Mouse (Mus musculus) retina, adult 2 months (tissue): ENCODE results near the gene Shroom2.
A peak's percentile ranks its signal among the peaks of the same experiment; 100 is the strongest.
"Not testable (repeated sequence)": the region's sequence is repeated elsewhere in the genome, so short reads cannot be mapped to it uniquely, and the experiment has no call there.

Source experiments
- DNase-seq: peaks from one replicate; pipeline ENCODE4 v3.0.0-alpha.2; 2012; ENCODE audit warnings: low read depth, low spot score

Shroom2 gene

DNA sequence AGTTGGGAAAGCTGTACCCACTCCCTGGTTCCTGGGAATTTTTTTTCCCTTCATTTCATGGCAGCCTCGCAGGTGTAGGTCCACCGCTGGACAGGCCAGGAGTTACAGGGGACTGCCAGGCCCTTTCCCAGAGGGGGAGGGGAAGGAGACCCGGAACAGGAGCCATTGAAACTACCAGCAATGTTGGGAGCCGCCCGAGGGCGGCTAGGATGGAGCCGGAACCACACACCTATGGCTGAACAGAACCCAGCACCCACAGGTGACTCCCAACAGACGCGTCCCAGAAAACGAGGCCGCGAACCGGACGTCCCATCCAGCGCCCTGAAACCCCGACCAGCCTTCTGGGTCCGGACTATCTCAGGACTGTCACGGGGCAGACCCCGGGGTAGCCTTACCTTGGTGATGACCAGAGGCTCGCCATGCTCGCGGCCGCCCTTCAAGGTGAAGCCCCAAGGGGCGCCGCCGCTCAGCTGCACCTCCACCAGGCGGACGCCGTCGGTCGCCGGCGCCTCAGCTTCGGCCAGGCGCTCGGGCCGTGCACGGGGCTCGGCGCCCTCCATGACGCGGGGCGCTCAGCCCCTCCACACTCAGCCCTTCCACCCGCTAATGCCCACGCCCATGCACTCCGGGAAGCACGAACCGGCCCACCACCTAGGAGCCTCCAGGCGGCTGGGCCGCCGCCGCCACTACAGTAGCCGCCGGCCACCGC is at the start of gene Shroom2:
TSS of gene Shroom2 (minus strand) at position 575 of the 709 bp plus-strand sequence.
- DNase-seq: no peak

DNA sequence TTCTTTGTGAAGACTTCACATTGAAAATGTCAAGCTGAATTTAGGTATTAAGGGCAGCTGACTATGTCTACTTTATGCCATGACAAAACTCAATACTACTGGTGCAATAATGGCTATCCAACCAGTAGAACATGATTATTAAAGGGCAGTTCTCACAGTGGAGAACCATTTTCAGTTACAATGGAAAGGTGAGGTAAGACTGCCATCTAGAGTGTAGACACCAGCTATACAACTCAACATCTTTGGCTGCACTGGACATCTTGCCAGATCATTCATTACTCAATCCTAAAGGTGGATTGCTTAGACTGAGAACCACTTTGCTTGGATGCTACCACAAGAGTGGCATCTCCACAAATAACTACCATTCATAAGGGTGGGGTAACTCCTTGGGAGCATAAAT is 49.7 kb upstream of the Shroom2 start:
- DNase-seq: peak; percentile 13

DNA sequence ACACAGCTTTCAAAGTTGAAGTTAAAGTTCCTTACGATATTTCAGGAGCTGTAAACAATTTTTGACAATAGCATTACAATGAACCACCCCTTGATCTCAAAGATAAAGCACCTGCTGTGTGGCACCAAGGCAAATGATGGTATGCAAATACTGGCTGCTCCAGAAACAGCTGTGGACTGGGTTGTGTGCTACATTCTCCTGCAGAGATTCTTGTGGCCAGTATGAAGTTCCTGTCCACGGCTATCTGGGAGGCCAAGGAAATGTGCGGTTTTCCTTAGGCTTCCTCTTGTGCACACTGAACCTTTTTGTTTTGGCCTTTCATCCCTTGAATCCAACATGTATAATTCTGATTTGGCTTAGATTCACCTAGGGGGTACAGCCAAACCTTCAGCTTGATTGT is 44.1 kb upstream of the Shroom2 start:
- no peak for DNase-seq

DNA sequence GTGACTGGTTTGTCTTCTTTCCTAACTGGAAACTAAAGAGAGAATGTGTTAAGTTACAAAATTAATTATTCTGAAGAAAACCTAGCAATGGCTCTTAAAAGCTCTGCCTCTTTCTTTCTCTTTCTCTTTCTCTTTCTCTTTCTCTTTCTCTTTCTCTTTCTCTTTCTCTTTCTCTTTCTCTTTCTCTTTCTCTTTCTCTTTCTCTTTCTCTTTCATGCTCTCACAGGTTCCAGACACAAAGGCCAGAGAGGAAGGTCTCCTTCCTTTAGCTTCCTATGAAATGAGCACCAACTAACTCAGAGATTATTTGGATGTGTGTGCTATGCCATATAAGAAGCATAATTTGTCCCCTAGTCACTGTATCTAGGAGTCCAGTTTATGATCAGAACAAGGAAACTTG is 36.1 kb upstream of the Shroom2 start:
- no peak for DNase-seq

DNA sequence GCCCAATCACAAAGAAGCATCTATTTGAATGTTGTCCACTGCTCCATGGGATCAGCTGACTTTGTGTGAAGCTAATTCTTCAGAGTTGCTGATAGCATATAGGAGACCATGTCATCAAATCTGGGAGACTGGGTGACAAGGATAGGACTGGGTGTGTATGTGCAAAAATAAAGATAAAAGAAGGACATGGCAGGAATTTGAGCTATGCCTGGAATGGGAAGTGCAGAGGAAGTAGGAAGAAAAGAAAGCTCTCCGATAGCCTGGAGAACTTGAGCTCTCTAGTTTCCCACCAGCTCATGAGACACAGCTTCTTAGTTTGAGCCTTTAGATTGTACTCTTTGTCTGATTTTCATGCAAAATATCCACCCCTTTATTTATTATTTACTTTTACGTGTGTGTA is 19.3 kb upstream of the Shroom2 start:
- DNase-seq: no peak

DNA sequence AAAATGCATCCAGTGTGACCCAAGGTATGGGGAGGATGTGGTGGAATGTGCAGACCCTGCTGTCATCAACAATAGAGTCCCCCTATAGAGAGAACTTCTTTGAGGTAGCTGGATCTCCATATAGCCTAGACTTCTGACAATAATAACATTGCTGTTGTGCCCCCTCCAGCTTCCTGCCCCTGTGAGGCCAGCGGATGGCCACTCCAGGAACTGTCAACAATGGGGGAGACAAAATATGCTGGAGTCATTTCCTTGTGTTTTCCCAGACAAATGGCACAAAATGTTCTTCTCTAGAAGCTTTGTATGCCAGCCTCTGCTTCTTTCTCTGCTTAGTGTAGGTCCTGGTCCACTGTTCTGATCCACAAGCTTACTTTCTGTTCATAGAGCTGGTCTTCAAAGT is 18.9 kb upstream of the Shroom2 start:
- DNase-seq: no peak

DNA sequence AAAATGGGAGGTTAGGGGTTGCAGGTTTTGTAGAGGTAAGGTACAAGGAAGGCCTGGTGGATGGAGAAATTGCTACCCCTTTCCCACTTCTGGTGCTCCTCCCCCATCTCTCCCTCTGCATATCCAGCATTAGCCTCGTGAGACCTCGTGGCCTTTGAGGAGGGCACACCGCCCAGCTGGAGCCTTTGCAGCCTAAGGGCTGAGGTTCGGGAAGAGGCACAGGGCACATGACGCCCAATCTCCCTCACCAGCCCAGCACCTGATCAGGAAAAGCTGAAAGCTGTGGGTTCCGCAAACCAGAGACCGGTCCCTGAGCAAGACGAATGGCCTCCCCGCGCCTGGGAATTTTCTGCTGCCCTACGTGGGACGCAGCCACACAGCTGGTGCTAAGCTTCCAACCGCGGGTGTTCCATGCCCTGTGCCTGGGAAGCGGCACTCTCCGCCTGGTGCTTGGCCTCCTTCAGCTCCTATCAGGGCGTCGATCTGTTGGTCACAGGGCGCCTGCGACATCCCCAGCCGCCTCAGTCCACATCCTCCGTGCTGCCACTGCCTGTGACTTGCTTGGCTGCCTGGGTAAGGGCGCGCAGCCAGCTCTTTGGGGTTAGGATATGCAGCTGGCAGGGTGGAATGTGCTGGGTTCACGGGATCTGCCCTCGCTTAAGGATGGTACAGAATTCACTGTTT is 12.6 kb upstream of the Shroom2 start, which contains the start of gene Gpr143:
TSS of gene Gpr143 (plus strand) at position 202 of the 684 bp plus-strand sequence.
- no peak for DNase-seq

DNA sequence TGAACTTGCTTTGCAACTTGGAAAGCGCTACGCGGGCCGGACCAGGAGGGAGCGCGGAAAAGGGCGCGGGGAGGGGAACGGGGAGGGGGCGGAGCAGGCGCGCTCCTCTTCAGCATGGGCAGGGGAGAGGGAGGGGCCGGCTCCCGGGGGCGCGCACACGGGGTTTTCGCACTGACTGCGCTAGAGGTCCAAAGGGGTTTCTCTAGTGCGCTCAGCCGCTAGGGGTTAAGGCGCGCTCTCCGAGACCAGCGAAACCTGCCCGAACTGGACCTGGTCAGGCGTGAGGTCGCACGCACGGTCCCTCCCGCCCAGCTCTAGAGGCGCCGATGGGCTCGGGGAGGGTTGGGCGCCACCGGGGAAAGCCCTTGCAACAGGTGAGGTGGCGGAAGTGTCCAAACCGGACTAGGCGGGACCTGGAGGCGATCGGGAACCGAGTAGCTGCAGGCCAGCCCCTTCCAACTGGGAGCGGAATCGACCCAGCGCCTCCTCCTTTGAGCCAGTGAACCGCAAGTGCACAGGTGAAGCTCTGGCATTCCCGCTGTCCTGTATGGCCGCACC is 414 bp upstream of the Shroom2 start:
- DNase-seq: no peak

DNA sequence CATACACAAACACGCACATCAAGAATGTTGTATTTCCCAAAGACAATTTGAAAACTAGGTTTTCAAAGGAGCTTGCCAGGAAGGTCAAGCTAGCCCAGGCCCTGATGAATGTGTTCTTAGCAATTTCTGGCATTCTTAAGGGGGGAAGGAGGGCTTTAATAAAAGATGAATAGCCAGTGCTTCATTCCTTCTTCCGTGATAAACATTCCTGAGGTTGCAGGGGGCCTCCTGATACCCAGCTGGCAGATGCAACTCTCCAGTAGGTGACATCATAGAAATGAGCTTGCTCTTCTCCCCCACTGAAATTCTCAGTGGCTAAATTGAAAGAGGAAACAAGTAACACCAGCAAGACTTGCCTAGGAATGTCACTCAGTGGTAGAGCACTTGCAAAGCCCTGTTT is 5.1 kb downstream of the Shroom2 start:
- no peak for DNase-seq

DNA sequence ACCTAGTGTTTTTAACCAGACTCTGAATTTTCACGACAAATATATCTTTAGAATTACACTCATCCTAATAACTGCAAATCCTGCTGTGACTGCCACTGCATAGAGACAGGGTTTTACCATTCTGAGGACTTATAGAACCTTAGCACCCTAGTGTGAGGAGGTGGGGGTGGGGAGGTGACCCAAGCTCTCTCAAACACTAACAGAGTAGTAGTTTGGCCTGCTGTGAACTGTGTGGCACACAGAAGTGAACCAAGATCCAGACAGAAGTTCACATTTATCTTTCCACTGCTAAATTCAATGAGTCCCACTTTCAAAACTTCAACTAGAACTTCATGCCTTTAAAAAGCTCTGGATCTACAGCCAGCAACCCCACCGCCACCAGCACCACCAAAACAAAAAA is 6.4 kb downstream of the Shroom2 start:
- no peak for DNase-seq

DNA sequence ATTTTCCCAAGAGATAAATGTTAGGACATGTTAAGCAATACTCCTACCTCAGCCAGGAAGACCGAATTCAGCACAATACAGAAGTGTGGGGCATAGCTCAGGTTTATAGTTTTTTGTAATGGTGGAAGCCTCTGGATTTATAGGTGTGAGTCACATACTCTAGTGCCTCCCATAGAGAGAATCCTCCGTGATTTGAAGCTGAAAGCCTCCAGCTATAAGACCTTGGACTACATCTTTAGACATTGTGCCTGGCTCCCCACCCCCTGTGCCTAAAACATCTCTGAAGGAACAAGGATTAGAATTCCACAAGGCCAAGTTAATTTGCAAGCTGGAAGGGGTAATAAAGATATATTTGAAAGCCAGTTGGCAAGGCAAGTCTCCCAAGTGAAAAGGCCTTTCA is 6.8 kb downstream of the Shroom2 start:
- DNase-seq: no peak

DNA sequence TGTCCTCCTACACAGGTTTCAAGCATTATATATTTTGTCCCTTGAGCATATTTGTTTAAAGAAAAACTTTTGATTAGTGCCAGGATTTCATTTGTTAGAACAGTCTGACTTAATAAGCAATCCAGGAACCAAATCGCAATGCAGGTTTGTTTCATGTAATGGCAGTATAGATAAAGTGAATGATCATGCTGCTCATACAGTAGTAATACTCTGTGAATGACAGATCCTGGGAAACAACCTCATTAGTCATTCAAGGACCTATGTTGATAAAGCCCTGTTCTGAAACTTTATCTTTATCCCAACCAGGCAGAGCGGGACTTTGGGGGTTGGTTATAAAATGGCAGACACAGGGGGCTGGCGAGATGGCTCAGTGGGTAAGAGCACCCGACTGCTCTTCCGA is 13.0 kb downstream of the Shroom2 start:
- DNase-seq: no peak

DNA sequence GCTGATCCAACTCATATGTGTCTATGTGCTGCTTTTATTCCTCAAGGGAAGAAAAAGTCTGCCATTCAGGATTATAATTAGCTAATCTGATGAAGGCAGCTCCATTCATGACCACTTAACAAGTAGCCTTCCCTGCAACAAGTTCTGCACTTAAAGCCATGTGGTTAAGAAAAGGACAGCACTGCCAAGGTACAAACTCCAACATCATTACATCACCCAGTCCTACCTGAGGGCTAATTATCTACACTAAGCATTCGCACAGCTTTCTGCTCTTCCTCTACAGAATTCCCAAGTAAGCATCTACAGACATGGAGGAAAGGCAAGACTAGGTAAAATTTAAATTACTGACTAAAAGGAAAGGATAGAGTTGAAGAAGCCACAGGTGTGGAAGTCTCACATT is 13.4 kb downstream of the Shroom2 start:
- DNase-seq: no peak

DNA sequence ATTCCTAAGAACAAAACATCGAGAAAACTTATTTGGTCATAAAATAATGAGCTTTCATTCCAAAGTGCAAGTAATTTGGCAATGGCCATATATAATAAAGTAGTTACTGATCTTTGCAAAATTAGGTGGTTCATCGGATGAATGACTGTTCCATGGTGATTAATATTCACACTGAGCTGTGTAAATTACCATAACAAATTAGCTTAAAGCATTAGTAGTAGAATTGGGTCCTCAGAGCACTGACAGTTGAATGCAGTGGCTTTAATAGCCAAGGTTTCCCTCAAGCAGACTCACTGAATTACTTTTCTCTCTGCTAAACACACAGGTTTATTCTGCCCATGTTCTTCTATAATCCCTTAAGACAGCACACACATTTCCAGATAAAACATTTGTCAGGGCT is 23.3 kb downstream of the Shroom2 start:
- no peak for DNase-seq

DNA sequence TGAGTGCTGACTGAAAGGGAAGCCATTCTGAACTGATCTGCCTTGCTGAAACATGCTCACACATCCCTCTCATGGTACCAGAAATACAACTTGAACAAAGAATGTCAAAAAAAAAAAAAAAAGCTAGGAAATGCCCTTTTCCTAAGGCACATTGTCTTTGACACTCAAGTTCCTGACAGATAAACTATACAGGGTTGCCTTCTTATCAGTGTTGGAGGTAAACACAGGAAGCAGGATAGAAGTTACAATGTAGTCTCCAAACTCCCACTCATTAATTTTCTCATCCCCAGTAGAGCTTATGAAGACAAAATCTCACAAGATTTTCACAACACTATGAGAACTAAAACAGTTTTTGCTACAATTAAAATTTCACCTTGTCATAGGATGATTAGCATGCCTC is 25.6 kb downstream of the Shroom2 start:
- DNase-seq: no peak

DNA sequence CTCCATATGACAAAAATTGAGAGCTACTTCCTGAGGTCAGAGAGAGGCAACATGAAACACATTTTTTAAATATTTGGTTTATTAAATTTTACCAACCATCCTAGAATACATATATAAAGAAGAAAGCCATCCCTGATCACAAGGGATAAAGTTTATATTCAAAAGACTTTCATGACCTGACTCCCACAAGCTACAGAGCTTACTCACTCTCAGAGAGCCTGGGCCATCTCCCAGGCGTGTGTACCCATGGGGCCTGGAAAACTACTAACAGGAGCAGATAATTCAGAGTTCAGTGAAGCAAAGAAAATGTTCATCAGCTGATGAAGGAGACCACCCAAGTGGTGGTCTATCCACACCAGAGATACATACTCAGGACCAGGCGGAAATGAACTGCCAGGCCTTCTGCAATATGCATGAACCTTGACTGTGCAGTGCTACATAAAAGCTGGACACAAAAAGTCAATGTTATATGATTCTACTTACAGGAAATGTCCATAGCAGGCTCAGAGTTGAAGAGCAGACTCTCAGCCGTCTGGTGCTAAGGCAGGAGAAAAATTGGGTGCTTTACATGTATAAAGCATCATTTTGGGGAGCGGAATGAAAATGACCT is 30.4 kb downstream of the Shroom2 start:
- no peak for DNase-seq

DNA sequence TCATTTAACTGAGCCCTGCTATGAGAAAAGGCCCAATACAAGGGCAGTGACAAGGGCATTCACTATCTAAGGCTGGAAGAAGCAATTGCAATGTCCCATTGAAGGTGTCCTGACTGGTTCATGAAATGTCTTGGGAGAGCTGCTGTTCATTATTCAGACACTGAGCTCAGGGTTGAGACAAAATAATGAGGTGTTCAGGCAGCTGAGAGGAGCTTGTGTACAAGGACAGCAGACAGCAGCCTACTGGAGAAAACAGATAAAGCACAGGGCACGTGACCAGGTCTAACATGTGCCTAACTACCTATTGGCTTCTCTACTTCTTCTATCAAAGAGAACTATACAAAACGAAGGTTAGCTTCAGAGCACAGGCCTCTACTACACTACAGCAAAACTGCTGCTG is 31.1 kb downstream of the Shroom2 start:
- DNase-seq: no peak

DNA sequence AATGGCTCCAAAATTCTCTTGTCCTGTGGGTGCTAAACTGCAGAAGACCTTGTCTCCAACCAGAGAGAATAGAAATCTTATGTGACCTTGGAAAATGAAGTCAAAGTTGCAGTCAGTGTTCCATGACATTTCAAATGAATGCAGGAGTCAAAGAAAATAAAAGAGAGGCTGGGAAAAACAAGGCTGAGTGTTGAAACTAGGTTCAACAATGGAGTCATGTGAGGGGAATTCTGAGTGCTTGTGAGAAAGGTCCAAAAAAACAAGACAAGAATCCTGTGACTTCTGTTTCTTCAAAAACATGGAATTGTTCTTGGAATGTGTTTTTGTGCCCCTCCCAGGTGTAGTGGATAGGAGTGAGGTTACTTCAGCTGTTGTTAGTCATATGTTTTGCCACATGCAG is 34.0 kb downstream of the Shroom2 start:
- DNase-seq: no peak

DNA sequence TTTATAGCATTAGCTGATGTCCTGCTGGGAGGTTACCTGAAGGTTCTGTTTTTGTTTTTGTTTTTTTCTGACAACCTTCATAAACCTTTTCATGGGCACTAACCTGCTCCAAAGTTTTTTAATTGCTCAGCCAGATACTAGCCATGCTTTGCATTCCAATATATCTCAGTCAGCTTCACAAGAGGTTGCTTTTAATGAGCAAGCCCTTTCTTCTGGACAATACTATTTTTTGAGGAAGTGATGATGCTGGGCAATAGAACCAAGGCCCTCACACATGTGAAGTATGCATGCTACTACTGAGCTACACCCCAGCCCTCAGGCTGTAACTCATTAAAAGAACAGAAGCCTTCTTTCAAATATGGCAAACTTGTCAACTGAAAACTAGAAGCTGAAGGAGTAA is 52.6 kb downstream of the Shroom2 start:
- DNase-seq: no peak

DNA sequence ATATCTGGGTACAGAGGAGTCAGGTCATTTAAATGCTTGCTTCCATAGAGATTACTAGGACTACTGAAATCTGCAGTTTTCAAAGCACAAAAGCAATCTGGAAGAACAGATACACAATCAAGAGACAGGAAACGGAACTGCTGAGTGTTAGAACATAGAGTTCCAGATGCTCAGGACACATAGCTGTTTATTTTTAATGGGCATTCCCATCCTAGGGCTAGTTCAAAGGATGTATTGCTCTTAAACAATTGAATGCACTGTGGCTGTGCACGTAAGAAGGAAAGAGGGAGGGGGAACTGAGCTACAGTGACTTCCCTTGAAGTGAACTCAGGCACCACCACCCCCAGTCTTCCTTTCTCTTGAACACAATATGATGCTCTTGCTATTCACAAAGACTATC is 58.5 kb downstream of the Shroom2 start:
- not testable (repeated sequence) for DNase-seq

DNA sequence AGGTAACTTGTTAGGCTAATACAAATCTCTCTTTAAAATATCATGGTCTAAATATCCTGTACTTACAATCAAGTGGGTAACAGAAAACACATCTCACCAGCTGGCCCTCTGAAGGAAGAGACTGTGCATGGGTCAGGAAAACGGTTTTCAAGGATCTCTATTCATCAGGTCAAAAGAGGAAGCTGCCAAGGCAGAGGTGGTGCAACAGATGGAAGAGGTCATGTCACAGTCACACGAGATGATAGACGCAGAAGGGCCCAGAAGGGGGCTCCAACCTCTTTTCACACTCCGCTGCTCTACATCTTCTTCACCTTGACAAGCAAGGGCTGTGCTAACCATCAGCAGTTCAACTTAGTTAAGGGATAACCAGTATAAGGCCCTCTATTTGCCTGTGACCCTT is 60.9 kb downstream of the Shroom2 start:
- no peak for DNase-seq

DNA sequence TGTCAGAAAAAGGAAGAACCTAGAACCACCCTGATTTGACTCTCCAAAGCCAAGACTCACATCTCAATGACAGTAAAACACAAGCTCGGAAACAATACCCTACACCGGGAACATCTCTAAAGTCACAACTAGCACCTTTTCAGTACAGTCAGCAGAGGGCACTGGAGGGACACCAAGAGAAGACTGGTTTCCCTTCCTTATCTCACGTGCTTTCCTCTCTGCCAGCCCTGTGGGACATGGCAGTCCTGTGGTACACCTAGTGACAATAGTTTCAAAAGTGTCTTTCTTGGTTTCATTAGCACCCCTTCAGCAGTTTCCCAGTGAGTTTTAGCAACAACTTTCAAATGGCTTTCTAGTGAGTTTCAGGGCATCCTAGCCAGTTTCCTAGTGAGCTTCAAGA is 63.9 kb downstream of the Shroom2 start:
- peak; percentile 25 for DNase-seq

DNA sequence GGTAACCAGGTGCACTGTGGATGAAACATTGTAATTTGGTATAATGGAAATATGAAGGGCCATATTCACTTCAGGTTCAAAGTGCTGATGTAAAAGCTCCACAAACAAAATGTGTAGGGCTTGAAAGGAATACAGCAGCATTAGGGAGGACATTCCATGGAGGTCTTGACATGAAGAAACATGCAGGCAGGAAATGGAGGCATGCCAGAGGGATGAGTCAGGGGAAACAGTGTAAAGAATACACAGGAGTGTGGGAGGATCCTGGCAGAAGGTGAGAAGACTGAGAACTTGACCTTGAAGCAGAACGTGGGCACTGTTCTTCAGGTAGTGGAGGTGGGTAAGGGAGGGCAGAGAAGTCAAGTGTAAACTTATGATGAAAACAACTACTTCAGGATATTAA is 65.6 kb downstream of the Shroom2 start:
- no peak for DNase-seq
